Mouse (Mus musculus): ENCODE results near the gene Tmbim6. TPM values are rescaled to one million over a fixed set of nuclear protein-coding genes. Genes with fewer than 3 reads are reported as not detected.
A peak's percentile ranks its signal among the peaks of the same experiment; 100 is the strongest.

The Tmbim6 gene
- total RNA-seq, 2 experiments from 2014 or later = 216 to 219 TPM

DNA sequence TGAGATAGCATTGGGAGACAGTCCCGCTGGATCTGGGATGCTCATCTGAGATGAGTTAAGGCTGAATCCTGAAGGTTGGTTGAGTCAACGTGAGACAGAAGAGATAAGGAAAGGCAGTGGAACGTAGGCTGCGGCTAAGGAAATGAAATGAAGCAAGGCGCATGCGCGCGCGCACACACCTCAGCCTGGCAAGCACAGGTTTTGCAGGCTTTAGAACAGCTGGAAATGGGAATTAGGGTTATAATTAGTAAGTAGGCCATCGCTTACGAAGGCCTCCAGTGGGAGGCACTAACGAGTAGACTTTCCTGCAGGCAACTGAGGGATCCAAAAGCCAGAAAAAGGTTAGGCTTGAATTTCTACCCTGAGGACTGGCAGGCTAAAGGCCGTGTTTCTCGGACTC is 19.1 kb downstream of the Tmbim6 start:
- intact Hi-C loops (cut with DNase I) = loop anchor here (10.0 kb wide), 2 partner anchors 183 to 253 kb away; partner anchors contain the start of gene Aqp5

DNA sequence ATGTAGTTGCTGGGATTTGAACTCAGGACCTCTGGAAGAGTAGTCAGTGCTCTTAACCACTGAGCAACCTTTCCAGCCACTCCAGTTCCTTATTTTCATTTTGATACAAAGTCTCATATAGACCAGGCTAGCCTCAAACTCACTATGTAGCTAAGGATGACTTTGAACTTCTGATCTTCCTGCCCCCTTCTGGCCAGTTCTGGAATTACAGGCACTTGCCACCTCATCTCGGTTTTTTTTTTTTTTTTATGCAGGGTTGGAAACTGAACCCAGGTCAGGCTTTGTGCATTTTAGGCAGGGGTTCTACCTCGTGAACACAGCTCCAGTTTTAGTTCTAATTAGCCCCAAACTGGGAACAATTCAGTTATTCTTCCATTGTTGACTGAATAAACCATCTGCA is 23.1 kb downstream of the Tmbim6 start:
- intact Hi-C loops (cut with DNase I) = loop anchor here (1.0 to 10.0 kb wide), 3 partner anchors 54 to 249 kb away; partner anchors contain the start of gene Aqp5
- peak; percentile 53 to 78 for DNase-seq

More for the DNA sequence above, 19.1 kb downstream of the Tmbim6 start:
- no peak for DNase-seq

DNA sequence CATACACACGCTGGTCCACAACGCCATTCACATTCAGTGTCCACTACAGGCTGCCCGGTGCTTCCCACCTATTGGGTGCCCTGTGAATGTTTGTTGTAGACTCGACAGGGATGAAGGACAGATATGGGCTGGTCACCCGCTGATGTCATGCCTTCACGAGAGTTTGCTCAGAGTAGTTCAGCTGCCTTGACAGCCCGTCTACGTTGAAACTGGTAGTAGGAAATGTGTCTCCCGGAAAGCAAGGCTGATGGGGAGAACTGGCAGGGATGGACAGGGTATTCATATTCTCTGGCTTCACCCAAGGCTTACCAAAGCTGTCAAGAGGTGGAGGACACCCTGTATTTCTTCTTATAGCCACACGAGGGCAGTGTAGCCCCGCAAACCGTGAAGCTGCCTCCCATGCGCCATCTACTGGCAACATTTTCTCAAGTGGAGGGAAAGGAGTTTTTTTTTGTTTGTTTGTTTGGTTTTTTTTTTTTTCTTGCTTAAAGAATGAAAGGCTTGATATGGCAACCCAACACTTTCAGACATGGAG is 23.7 kb downstream of the Tmbim6 start:
- intact Hi-C loops (cut with DNase I) = loop anchor here (1.0 to 10.0 kb wide), 3 partner anchors 53 to 248 kb away; partner anchors contain the start of gene Aqp5
- peak; percentile 84 to 91 for DNase-seq

DNA sequence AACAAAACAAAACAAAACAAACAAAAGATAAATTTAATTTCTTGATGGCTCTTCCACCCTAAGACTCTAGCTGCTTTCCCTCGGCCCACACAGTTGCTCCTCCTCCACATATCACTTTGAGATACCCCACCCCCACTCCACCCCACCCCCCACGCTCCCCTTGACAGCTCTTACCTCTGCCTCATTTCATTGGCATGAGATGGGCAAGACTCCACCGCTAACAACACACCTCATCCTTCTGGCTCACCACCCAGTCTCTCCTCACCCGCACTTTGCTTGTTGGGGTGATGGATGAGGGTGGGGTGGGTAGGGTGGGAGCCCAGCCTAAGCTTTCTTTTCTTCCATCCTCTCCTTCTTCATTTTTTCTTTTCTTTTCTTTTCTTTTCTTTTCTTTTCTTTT is 24.3 kb downstream of the Tmbim6 start:
- intact Hi-C loops (cut with DNase I) = loop anchor here (1.0 to 10.0 kb wide), 3 partner anchors 52 to 248 kb away; partner anchors contain the start of gene Aqp5
- no peak for DNase-seq

DNA sequence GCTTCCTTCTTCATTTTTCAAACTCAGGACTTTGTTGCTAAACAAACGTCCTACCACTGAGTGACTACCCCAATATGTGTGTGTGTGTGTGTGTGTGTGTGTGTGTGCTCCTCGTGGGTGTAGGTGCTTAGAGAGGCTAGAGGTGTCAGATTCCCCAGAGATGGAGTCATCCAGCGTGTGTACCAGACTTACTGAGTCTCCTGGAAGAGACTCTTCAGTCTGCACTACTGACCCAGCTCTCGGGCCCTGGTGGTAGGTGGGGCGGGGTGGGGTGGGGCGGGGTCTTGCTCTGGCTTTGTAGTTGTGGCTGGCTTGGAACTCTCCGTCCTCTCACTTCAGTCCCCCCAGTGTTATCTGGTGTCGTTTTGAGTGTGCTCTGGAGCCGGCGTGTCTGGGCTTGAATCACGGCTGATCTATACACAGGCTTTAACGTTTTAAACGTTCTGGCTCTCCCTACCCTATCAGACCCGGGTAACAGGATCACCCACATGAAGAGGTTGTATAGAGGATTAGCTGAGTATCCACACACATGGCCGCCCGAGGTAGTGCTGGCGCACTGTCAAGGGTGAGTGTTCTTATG is 25.1 kb downstream of the Tmbim6 start:
- intact Hi-C loops (cut with DNase I) = loop anchor here (10.0 kb wide), 2 partner anchors 177 to 247 kb away; partner anchors contain the start of gene Aqp5
- DNase-seq = no peak

DNA sequence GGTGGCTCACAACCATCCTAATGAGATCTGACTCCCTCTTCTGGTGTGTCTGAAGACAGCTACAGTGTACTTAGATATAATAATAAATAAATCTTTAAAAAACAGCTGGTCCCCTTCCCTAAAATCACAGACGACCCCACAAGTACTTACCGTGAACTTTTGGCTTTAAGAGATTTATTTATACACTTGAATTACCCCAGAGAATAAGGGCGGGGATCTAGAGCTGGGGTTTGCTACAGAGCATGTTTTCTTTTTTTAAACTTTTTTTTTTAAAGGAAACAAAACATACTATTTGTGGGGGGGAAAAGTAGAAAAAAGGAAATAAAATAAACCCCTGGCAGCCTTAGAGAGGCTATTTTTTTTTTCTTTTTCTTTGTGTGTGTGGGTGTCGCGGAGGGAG is 27.4 kb downstream of the Tmbim6 start:
- DNase-seq = no peak
- intact Hi-C loops (cut with DNase I) = loop anchor here (5.0 kb wide), 1 partner anchor 37 kb away; the partner anchor contains the start of gene Nckap5l

DNA sequence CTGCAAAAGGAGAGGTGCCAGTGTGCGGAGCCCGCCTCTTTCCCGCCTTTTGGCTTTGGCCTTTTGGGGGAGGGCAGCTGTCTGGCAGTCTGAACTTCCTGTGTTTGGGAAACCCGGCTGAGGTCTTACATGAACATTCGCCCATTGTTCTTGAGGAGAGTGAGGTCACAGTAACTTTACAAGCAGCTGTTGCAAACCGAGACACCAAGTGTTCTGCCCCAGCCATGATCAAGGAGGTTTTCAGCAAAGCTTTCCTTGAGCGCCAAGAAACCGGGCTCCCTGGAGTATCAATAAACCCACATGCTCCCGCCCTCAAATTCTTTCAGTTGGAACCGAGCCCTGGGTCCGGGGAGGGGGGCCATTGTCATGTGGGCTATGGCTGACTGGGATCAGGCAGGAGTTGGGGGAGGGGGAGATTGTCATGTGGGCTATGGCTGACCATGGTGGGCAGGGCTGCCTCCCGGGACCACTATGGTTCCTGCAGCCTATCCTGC is 27.9 kb downstream of the Tmbim6 start:
- DNase-seq = peak; percentile 81 to 89
- intact Hi-C loops (cut with DNase I) = loop anchor here (5.0 kb wide), 1 partner anchor 37 kb away; the partner anchor contains the start of gene Nckap5l

DNA sequence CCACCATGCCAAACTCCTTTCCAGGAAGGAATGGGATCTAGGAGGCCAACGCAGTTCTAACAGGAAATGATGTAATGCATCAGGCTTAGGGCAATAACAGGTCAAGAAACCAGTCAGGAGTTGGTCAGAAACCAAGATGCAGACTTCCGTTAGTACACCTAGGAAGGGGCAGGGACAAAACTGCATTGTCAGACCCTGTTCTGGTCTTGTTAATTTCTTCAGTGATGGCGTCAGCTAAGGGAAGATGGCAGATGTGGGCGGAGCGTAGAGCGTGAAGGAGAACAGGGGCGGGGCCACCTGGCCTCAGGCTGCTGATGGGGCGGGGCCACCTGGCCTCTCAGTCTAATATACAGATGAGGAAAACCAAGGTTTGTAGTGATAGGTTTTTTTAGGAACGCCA is 28.5 kb downstream of the Tmbim6 start:
- intact Hi-C loops (cut with DNase I) = loop anchor here (5.0 kb wide), 1 partner anchor 36 kb away; the partner anchor contains the start of gene Nckap5l
- DNase-seq = peak; percentile 40 to 41

DNA sequence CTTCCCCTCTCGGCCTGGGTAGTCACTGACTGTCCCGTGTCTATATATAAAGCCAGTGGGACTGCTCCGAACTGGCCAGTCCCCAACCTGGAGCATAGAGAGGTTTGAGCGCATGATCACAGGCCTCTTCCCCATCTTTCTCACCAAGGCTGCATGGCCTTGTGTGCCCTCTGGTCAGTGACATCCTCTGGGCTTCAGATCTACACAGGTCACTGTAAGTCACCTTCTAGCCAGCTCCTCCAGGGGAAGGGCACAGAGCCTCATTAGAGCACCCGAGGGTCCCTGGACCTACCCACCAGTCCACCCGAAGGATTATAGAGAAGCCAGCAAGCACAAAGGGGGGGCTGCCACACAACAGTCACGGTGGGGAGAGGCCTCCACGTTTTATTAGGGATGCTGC is 29.0 kb downstream of the Tmbim6 start:
- DNase-seq = no peak
- intact Hi-C loops (cut with DNase I) = loop anchor here (5.0 kb wide), 1 partner anchor 36 kb away; the partner anchor contains the start of gene Nckap5l

DNA sequence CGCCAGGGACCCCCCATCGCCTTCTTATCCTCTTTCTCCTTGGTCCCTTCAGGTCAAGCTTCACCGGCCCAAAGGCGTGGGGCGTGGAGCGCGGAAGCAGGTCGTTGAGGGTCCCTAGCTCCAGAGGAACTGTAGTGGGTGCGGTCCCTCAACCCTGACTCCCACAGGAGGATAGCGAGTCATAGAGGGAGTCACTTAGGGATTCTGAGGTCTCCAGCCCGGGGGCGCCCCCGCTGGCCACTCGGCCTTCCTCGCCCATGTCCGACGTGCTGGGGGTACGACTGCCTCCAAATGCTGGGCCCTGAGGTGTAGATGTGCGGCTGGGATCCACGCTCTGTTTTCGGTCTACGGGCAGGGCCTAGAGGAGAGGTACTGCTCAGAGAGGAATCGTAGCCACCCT is 29.9 kb downstream of the Tmbim6 start:
- no peak for DNase-seq
- intact Hi-C loops (cut with DNase I) = loop anchor here (5.0 kb wide), 1 partner anchor 35 kb away; the partner anchor contains the start of gene Nckap5l

DNA sequence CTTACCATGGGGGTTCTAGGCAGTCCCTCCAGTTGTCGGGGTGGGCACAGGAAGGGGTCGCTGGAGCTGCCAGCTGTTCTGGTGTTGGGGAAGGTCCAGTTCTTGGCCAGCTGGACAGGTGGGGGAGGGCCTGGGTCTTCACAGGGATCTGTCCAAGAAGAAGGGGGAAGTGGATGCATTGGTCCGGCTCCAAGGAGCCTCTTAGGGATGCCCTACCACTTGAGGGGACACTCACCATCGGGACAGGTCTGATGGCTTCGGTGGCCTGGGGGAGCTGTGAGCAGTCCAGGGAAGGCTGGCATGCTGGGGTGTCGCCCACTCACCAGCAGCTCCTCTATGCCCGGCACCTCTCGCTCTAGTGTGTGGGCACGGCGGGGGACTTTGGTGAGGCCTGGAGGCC is 30.4 kb downstream of the Tmbim6 start:
- intact Hi-C loops (cut with DNase I) = loop anchor here (5.0 kb wide), 1 partner anchor 34 kb away; the partner anchor contains the start of gene Nckap5l
- no peak for DNase-seq

DNA sequence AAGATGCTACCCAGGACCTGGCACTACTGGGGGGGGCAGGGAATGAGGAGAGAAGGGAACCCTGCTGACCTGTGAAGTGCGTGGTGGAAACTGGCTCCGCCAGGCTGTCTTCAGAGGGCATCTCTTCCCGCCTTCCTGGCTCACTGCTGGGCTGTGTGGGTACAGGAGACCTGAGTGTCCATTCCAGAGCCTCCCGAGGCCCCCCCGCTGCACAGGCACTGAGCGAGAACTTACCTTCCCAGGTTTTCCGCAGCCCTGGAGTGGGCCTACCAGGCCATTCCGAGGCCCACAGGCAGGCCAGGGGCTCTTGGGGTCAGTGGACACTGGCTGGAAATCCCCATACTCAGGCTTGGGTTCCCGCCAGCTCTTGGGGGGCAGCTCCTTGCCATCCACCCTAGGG is 31.2 kb downstream of the Tmbim6 start:
- DNase-seq = no peak
- intact Hi-C loops (cut with DNase I) = loop anchor here (5.0 kb wide), 1 partner anchor 33 kb away; the partner anchor contains the start of gene Nckap5l

DNA sequence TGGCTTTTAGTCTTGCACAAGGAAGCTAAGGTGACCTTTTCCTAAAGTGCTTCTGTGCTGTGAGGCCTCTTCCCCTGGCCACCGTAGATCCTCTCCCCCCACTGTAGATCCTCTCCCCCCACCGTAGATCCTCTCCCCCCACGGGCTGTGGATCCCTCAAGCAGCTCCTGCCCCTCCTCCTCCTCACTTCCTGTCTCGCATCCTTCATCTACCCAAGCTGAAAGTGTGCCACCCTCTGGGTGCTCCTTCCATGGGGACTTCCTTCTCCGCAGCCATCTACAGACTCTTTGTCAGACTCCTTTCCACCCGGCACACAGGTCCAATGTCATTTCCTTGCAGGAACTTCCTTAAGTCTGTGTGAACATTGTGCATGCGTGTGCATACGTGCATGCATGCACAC is 37.7 kb downstream of the Tmbim6 start:
- intact Hi-C loops (cut with DNase I) = no loop called here
- DNase-seq = no peak

DNA sequence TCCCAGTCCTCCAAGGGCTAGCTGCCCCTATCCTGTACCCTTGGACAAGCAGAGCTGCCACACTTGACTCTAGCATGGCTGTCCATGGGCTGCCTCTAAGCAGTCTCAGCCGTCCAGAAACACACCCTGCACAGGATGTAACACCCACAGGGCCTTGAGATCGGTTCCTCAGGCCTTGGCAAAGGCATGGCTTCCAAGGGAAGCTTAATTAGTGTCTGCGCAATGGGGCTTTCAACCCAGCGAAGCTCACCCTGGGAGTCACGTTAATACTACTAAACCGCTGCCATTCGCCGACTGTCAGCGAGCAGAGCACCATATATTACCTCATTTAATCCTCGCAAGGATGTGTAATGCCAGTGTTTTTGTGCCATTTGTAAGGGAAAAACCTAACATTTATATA is 38.4 kb downstream of the Tmbim6 start:
- intact Hi-C loops (cut with DNase I) = no loop called here
- no peak for DNase-seq

DNA sequence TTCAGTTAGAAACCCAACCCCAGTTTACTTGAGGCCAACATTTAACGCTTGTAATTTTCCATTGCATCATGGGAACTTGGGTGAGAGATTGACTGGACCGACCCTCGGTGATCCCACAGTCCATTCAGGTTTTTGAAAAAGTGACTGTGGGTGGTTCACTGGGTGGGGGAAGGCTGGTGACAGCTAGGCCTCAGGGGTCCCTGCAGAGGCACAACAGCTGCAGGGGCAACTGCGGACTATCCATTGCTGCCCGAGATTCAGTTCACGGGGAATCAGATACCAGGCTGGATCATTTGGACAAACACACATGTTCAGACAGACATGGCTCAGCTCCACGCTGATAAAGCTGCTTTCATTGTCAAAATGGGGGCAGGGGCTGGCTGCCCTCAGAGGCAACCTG is 38.8 kb downstream of the Tmbim6 start:
- DNase-seq = no peak
- intact Hi-C loops (cut with DNase I) = no loop called here

DNA sequence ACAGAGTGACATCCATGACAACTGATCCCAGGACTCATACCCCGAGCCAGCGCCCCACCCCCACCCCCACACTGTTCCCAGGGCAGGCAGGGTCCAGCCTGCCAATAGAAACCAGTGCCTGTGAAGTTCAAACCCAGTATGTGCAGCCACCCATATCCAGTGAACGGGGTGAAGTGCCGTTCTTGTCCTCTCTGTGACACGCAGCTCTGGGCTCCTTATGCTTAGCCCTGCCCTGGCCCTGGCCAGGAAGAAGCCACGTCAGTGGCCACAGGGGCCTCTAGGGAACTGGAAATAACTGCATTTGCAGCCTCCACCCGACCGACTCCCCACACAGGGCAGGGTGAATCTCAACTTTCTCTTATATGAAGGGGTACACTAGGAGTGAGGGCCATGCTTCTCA is 39.3 kb downstream of the Tmbim6 start:
- intact Hi-C loops (cut with DNase I) = no loop called here
- no peak for DNase-seq

DNA sequence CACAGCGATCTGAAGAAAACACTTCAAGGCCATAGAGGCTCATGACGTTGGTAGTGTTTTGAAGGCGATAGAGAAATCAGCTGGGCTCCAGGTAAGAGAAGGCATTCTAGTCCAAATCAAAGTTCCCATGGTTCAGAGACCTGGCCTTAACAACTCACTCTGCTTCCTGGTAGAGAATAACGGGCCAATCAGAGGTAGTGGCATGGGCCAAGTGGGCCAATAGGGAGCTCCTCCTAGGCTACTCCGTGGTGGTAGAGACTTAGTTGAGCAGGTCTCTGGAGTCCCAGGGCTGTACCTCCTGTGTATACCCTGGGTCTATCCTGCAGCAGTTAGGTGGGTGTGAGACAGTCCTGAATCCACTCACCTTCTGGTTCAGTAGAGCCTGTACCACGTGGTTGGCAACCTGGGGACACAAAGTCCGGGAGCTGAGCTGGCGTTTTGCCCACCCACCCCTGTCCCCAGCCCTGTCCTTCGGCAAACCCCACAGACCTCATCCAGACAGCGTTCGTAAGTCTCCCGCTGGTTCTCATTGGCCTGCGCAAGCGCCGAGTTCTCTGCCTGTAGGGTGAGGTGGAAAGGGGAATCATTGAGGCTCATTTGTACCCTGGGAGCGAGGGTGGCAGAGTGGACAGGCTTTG is 40.5 kb downstream of the Tmbim6 start:
- no peak for DNase-seq
- intact Hi-C loops (cut with DNase I) = no loop called here

DNA sequence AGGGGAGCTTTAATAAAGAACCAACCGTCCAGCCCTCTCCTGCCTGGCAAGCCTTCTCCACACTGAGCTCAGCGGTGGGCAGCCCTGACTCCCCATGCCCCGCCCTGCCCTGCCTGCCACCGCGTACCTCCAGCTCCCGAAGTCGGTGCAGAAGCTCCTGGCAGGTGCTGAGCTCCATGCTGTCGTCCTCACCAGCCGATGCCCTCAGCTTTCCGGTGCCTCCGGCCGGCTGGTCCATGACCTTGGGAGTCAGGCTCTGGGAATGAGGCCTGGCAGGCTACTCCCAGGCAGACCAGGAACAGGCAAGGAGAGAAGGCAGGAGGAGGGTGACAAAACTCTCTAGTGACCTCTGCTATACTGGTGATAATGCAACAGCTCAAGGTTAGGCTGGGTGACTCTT is 41.2 kb downstream of the Tmbim6 start:
- DNase-seq = no peak
- intact Hi-C loops (cut with DNase I) = no loop called here

DNA sequence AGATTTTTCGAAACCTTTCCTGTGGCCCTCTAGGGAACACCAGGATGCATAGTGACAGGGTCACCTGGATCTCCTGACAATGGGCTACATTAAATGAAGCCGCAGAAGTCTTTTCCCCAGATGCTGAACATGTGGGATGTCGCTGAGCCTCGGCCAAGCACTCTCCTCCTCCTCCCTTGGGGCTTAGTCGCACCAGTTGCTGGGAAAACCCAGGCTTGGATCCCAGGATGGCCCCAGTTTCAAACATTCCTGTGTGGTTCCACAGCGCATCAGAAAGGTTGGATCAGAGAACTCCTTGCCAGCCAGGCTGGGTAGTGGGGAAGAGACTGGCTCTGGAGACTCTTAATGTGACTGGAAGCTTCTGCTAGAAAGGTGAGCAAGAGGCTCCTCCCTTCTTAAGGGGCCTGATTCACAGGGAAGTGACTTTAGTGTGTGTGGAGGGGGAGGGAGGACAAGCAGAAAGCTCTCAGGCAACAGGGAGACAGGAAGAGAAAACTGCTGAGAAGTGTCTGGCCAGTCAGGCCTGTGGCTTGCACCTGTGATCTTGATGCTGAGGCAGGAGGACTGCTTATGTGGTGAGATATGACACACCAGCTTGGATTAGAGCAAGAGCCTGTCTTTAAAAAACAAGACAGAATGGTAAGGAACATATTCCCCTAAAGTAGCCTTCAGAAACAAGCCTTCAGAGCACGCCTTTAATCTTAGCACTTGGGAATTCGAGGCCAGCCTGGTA is 46.5 kb downstream of the Tmbim6 start:
- no peak for DNase-seq
- intact Hi-C loops (cut with DNase I) = no loop called here

DNA sequence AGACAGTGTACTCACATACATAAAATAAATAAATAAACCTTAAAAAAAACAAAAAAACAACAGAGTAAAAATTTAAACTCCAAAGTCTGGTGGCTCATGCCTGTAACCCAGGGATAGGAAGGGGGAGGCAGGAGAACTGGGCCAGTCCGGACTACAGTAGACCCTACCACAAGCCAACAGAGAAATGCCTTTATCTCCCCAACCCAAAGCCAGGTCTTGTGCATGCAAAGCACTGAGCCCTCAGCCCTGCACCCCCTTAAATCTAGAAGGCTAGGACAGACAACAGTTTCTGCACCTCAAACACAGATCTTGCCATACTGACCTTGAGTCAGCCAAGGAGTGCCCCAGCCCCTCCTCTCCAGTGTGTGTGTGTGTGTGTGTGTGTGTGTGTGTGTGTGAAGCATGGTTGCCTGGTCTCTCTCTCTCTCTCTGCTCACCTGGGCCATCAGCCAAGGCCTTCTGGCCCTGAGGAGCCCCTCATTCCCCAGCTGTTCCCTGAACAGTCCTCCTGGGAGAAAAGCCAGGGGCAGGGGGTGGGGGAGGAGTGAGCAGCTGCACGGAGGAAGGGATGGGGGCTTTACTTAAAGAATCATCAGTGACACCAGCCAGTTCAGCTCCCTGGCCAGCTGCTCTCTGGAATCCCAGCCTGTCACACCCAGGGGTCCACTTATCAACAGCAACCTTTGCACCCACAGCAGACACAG is 47.6 kb downstream of the Tmbim6 start:
- intact Hi-C loops (cut with DNase I) = no loop called here
- peak; percentile 67 to 79 for DNase-seq
